Mouse (Mus musculus) megakaryocyte, embryonic 14.5 days (primary cell): ENCODE measurements around the gene Tmem136.

Source experiments
- FLI1 ChIP-seq: IDR thresholded peaks from 2 replicates; pipeline ENCODE4 v1.6.1; 2012; ENCODE audit warnings: low read length, inconsistent platforms, mixed read lengths
- GATA1 ChIP-seq: IDR thresholded peaks from 3 replicates; pipeline ENCODE4 v1.6.1; 2012; ENCODE audit warnings: mixed read lengths, low read length, inconsistent platforms, borderline replicate concordance

GRCm38 (mm10) chr9:43083441-43084055, 32.8 kb downstream of the Tmem136 start:
- no peak for TF ChIP-seq GATA1
- no peak for TF ChIP-seq FLI1
